In genomic region chr14:73370695-73371372, GRCm38 (mm10) we compare ENCODE assay signal across 12 mouse cellular contexts. TPM values are rescaled to one million over a fixed set of nuclear protein-coding genes. Genes with fewer than 3 reads are reported as not detected.
A peak's percentile ranks its signal among the peaks of the same experiment; 100 is the strongest.
DNase-seq lines count a peak whose midpoint lies in the region; ATAC-seq and TF ChIP-seq lines count a peak whose summit lies in the region.
"Had no signal": no experiment of that assay in that cellular context is flagged by ENCODE, and none has a peak within 500 bp of the region (broad histone marks: within the 10 kb centered on the region; RNA-seq: fewer than 3 reads in every experiment).

No protein-coding gene starts in this region.

- DNase-seq in limb, embryonic 10.5 days (ENCODE audit: low spot score): no peak
- DNase-seq in thymus, postnatal 0 days (ENCODE audit: low spot score): no peak
- no peak for DNase-seq in cerebellum, postnatal 14 days
- DNase-seq: cerebellum, postnatal 10 days; layer of hippocampus, adult 9-11 months; right cerebral cortex, postnatal 4 days had no signal

- ATAC-seq in limb, embryonic 13.5 days (ENCODE audit: low FRiP score, low read depth): no peak
- ATAC-seq in activated CD4-positive, CD25-positive, alpha-beta regulatory T cell, adult 4 months: peak; percentile 33
- ATAC-seq in intestine, postnatal 0 days: peak; percentile 84
- no peak for ATAC-seq in limb, embryonic 15.5 days (ENCODE audit: insufficient number of reproducible peaks, low FRiP score, low TSS enrichment, low read depth)
- ATAC-seq in hindbrain, embryonic 13.5 days (ENCODE audit: low FRiP score): no peak

- H3K4me3 ChIP-seq in limb, embryonic 13.5 days: no peak overlapping the region
- no peak overlapping the region for H3K4me3 ChIP-seq in limb, embryonic 10.5 days
- no peak overlapping the region for H3K4me3 ChIP-seq in intestine, postnatal 0 days (ENCODE audit: low read depth, low read length)
- H3K4me3 ChIP-seq in limb, embryonic 15.5 days: no peak overlapping the region
- H3K4me3 ChIP-seq in hindbrain, embryonic 13.5 days: no peak overlapping the region
- H3K4me3 ChIP-seq: hindbrain, embryonic 15.5 days had no signal

- H3K9ac ChIP-seq in limb, embryonic 13.5 days: no peak overlapping the region
- no peak overlapping the region for H3K9ac ChIP-seq in intestine, postnatal 0 days (ENCODE audit: low read depth, low read length)
- no peak overlapping the region for H3K9ac ChIP-seq in limb, embryonic 15.5 days
- H3K9ac ChIP-seq in hindbrain, embryonic 13.5 days: no peak overlapping the region
- H3K9ac ChIP-seq: hindbrain, embryonic 15.5 days had no signal

- WGBS in limb, embryonic 13.5 days: 81% methylated on average over 23 of the region's 23 CpGs
- WGBS in limb, embryonic 10.5 days: 89% methylated on average over 23 of the region's 23 CpGs
- WGBS in intestine, postnatal 0 days: 47% methylated on average over 23 of the region's 23 CpGs
- WGBS in limb, embryonic 15.5 days: 74% methylated on average over 23 of the region's 23 CpGs
- 92% methylated on average over 23 of the region's 23 CpGs for WGBS in hindbrain, embryonic 13.5 days

- no peak overlapping the region for H3K4me2 ChIP-seq in limb, embryonic 13.5 days (replicated peaks)
- H3K4me2 ChIP-seq in intestine, postnatal 0 days (replicated peaks; ENCODE audit: low read depth): no peak overlapping the region
- H3K4me2 ChIP-seq in limb, embryonic 15.5 days: no peak overlapping the region
- H3K4me2 ChIP-seq in hindbrain, embryonic 13.5 days: no peak overlapping the region
- H3K4me2 ChIP-seq: hindbrain, embryonic 15.5 days had no signal

- H3K27me3 ChIP-seq in limb, embryonic 13.5 days: no peaks in the 10 kb centered on the region
- H3K27me3 ChIP-seq in limb, embryonic 10.5 days (ENCODE audit: low read depth, poor library complexity, severe bottlenecking): no peaks in the 10 kb centered on the region
- H3K27me3 ChIP-seq in intestine, postnatal 0 days (replicated peaks; ENCODE audit: control insufficient read depth, insufficient read depth, low read length): no peaks in the 10 kb centered on the region
- H3K27me3 ChIP-seq in limb, embryonic 15.5 days: no peaks in the 10 kb centered on the region
- H3K27me3 ChIP-seq in hindbrain, embryonic 13.5 days: no peaks in the 10 kb centered on the region
- H3K27me3 ChIP-seq: hindbrain, embryonic 15.5 days had no signal

- H3K4me1 ChIP-seq in limb, embryonic 13.5 days: peaks cover 25% of the 10 kb centered on the region
- peaks cover 10% of the 10 kb centered on the region for H3K4me1 ChIP-seq in limb, embryonic 10.5 days
- 0 out of 2 replicates have a peak, but pooled peaks cover 8% of the 10 kb centered on the region for H3K4me1 ChIP-seq in intestine, postnatal 0 days (replicated peaks; ENCODE audit: control insufficient read depth, insufficient read depth, low read length)
- peaks cover 20% of the 10 kb centered on the region for H3K4me1 ChIP-seq in limb, embryonic 15.5 days
- peaks cover 11% of the 10 kb centered on the region for H3K4me1 ChIP-seq in hindbrain, embryonic 13.5 days (replicated peaks)

- TF ChIP-seq CTCF in intestine, postnatal 0 days (IDR thresholded peaks at IDR 0.05; ENCODE audit: low read depth): no peak

- 0 out of 2 replicates have a peak overlapping the region, but pooled peaks have one; percentile 58 for H3K27ac ChIP-seq in limb, embryonic 13.5 days
- H3K27ac ChIP-seq in limb, embryonic 10.5 days: no peak overlapping the region
- H3K27ac ChIP-seq in intestine, postnatal 0 days (ENCODE audit: low read depth, low read length): peak overlapping the region; percentile 85
- H3K27ac ChIP-seq in limb, embryonic 15.5 days: peak overlapping the region; percentile 28; the same call in 1 of the 2 replicates
- H3K27ac ChIP-seq in hindbrain, embryonic 13.5 days: no peak overlapping the region
- H3K27ac ChIP-seq: hindbrain, embryonic 15.5 days had no signal

- no peaks in the 10 kb centered on the region for H3K9me3 ChIP-seq in limb, embryonic 13.5 days
- no peaks in the 10 kb centered on the region for H3K9me3 ChIP-seq in limb, embryonic 10.5 days (replicated peaks)
- H3K9me3 ChIP-seq in intestine, postnatal 0 days (ENCODE audit: control insufficient read depth): no peaks in the 10 kb centered on the region
- H3K9me3 ChIP-seq in limb, embryonic 15.5 days: no peaks in the 10 kb centered on the region
- H3K9me3 ChIP-seq in hindbrain, embryonic 13.5 days: no peaks in the 10 kb centered on the region
- H3K9me3 ChIP-seq: hindbrain, embryonic 15.5 days had no signal

- peaks cover 68% of the 10 kb centered on the region for H3K36me3 ChIP-seq in limb, embryonic 13.5 days
- peaks cover 51% of the 10 kb centered on the region for H3K36me3 ChIP-seq in limb, embryonic 10.5 days
- H3K36me3 ChIP-seq in intestine, postnatal 0 days (ENCODE audit: control insufficient read depth, insufficient read depth): peaks cover 26% of the 10 kb centered on the region
- peaks cover 59% of the 10 kb centered on the region for H3K36me3 ChIP-seq in limb, embryonic 15.5 days
- H3K36me3 ChIP-seq in hindbrain, embryonic 13.5 days: peaks cover 42% of the 10 kb centered on the region

RNA-seq across cellular contexts. Expression of gene Itm2b, which starts 14.3 kb away (rescaled TPM):
- polyA plus RNA-seq in limb, embryonic 13.5 days (2015; fragmentation: Nextera tagmentation; extraction: Ambion mirVana): 681 and 682 TPM in 2 replicates
- polyA plus RNA-seq in limb, embryonic 10.5 days (2016; fragmentation: Nextera tagmentation; extraction: Ambion mirVana): 219 and 269 TPM in 2 replicates
- polyA plus RNA-seq in activated CD4-positive, CD25-positive, alpha-beta regulatory T cell, adult 4 months (2017; shearing (Covaris generic)): 1,000 to 10,000 TPM in 1 of 2 experiments, 100 to 1,000 TPM in 1; 963 to 1,015 TPM
- 1,587 and 1,596 TPM in 2 replicates for polyA plus RNA-seq in intestine, postnatal 0 days (2015; fragmentation: Nextera tagmentation; extraction: Ambion mirVana)
- 1,189 and 1,299 TPM in 2 replicates for polyA plus RNA-seq in limb, embryonic 15.5 days (2015; fragmentation: Nextera tagmentation; extraction: Ambion mirVana)
- 1,456 and 1,514 TPM in 2 replicates for polyA plus RNA-seq in thymus, postnatal 0 days (2015; fragmentation: Nextera tagmentation; extraction: Ambion mirVana)
- polyA plus RNA-seq in hindbrain, embryonic 13.5 days (2015; fragmentation: Nextera tagmentation; extraction: Ambion mirVana): 592 and 627 TPM in 2 replicates

RNA-seq across cellular contexts. Expression of gene Rb1, which starts 45.2 kb away (rescaled TPM):
- 18.2 and 23.7 TPM in 2 replicates for polyA plus RNA-seq in limb, embryonic 13.5 days (2015; fragmentation: Nextera tagmentation; extraction: Ambion mirVana)
- 21.2 and 24.8 TPM in 2 replicates for polyA plus RNA-seq in limb, embryonic 10.5 days (2016; fragmentation: Nextera tagmentation; extraction: Ambion mirVana)
- 10 to 100 TPM; 12.1 to 92.0 TPM for polyA plus RNA-seq in activated CD4-positive, CD25-positive, alpha-beta regulatory T cell, adult 4 months (2017; shearing (Covaris generic))
- 14.1 and 15.1 TPM in 2 replicates for polyA plus RNA-seq in intestine, postnatal 0 days (2015; fragmentation: Nextera tagmentation; extraction: Ambion mirVana)
- polyA plus RNA-seq in limb, embryonic 15.5 days (2015; fragmentation: Nextera tagmentation; extraction: Ambion mirVana): 18.0 and 23.2 TPM in 2 replicates
- polyA plus RNA-seq in thymus, postnatal 0 days (2015; fragmentation: Nextera tagmentation; extraction: Ambion mirVana): 51.7 and 54.3 TPM in 2 replicates
- polyA plus RNA-seq in hindbrain, embryonic 13.5 days (2015; fragmentation: Nextera tagmentation; extraction: Ambion mirVana): 21.8 and 22.4 TPM in 2 replicates

Comparison
In these comparisons a context has a peak if more than half of its experiments do, and no peak if none do; other contexts are left out.
1. H3K27ac ChIP-seq: peak in limb, embryonic 13.5 days (single experiment), intestine, postnatal 0 days (single experiment) and limb, embryonic 15.5 days (single experiment); none in limb, embryonic 10.5 days (single experiment) and hindbrain, embryonic 13.5 days (single experiment).
2. ATAC-seq: peak in activated CD4-positive, CD25-positive, alpha-beta regulatory T cell, adult 4 months (single experiment) and intestine, postnatal 0 days (single experiment); none in limb, embryonic 13.5 days (single experiment), limb, embryonic 15.5 days (single experiment) and hindbrain, embryonic 13.5 days (single experiment).